In the genomic region with DNA sequence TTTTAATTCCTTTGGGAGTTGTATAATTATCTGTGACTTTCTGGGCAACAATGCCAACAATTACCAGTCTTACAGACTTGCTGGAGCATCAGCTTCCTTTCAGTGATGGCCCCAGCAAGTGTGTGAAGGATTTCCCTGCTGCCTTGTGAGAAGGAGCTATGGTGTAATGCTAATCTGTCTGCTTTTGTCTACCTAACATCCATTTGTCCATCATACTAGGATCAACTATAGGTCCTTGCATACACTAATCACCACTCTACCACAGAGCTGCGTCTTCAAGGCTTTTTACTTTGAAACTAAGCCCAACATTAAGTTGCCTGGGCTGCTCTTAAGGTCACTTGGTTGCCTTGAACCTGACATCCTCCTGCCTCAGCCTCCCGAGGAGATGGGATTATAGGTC, we compare ENCODE assay signal across 13 mouse cellular contexts.
"Had no signal": no experiment of that assay in that cellular context is flagged by ENCODE, and none has a peak within 500 bp of the region (broad histone marks: within the 10 kb centered on the region; RNA-seq: fewer than 3 reads in every experiment).

No protein-coding gene starts in this region.

- DNase-seq: cerebellum, postnatal 10 days; cerebellum, postnatal 14 days; cerebellum, postnatal 25 days; cerebellum, postnatal 36 days; embryo, embryonic 11 days; forebrain, postnatal 0 days; gastrocnemius, adult 2 months; gastrocnemius, postnatal 10 days; gastrocnemius, postnatal 14 days; gastrocnemius, postnatal 25 days; gastrocnemius, postnatal 36 days; heart, adult 18-20 months; heart, adult 2 months had no signal
